In the genomic region with DNA sequence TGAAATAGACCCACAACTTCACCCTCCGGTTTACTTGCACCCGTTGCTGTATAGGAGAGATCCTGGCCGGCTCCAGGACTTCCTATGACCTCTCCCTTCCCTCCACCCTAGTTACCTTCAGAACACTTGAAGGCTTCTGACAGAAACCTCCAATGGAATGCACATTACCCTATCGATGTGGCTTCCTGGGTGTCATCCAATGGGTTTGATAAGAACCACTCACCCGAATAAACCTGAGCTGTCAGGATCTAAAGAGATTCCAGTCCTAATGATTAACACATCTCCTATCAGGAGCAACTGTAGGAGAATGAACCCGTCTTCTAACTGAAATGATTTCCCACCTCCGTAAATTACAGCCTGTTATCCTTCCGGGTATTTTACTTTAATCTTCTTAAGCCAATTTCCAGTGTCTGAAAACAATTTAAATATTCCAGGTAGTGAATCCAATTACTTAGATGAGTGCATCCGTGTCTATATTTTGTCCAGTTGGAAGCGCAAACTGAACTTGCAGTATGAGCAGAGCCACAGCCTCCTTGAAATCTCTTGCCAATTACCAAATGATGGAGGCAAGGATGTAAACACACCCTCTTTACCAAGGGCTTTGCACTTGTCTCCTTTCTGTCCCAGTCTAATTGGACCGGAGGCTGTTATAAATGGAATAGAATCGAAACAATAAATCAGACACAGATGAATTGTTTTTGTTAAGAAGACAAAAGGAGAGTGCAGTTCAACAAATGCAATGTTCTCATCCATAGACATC, we compare ENCODE assay signal across 8 mouse cellular contexts. TPM values are rescaled to one million over a fixed set of nuclear protein-coding genes. Genes with fewer than 3 reads are reported as not detected.
DNase-seq lines count a peak whose midpoint lies in the region; ATAC-seq and TF ChIP-seq lines count a peak whose summit lies in the region.

No protein-coding gene starts in this region.

- peaks cover 4% of the 10 kb centered on the region for H3K4me1 ChIP-seq in lung, adult 2 months (ENCODE audit: control insufficient read depth, insufficient read depth, low read length)
- peaks cover 8% of the 10 kb centered on the region for H3K4me1 ChIP-seq in heart, embryonic 15.5 days (replicated peaks)
- peaks cover 14% of the 10 kb centered on the region for H3K4me1 ChIP-seq in limb, embryonic 13.5 days

- peak overlapping the region; percentile 92 for H3K4me2 ChIP-seq in heart, embryonic 15.5 days
- H3K4me2 ChIP-seq in limb, embryonic 13.5 days (replicated peaks), result peak overlapping the region; percentile 95

- H3K27me3 ChIP-seq in heart, embryonic 15.5 days, result peaks cover 20% of the 10 kb centered on the region
- H3K27me3 ChIP-seq in limb, embryonic 13.5 days, result peaks cover 18% of the 10 kb centered on the region

- H3K36me3 ChIP-seq in heart, embryonic 15.5 days, result no peaks in the 10 kb centered on the region
- H3K36me3 ChIP-seq in limb, embryonic 13.5 days, result no peaks in the 10 kb centered on the region

- H3K27ac ChIP-seq in heart, embryonic 15.5 days, result no peak overlapping the region
- H3K27ac ChIP-seq in limb, embryonic 13.5 days, result no peak overlapping the region

- no peaks in the 10 kb centered on the region for H3K9me3 ChIP-seq in heart, embryonic 15.5 days (replicated peaks)
- H3K9me3 ChIP-seq in limb, embryonic 13.5 days, result no peaks in the 10 kb centered on the region

- TF ChIP-seq CTCF in lung, adult 2 months (IDR thresholded peaks at IDR 0.05; ENCODE audit: insufficient read depth, low read length), result no peak

- TF ChIP-seq POLR2A in lung, adult 2 months (IDR thresholded peaks at IDR 0.05; ENCODE audit: borderline replicate concordance, extremely low read depth, low read depth, low read length), result no peak

- 45% methylated on average over 12 of the region's 12 CpGs for WGBS in lung, adult 2 months
- 53% methylated on average over 12 of the region's 12 CpGs for WGBS in heart, embryonic 15.5 days
- WGBS in limb, embryonic 13.5 days, result 61% methylated on average over 12 of the region's 12 CpGs

- DNase-seq in lung, adult 2 months, result no peak
- no peak for DNase-seq in lung, postnatal 25 days (ENCODE audit: low spot score)
- DNase-seq in retina, postnatal 1 day, result peak; percentile 36
- DNase-seq in thymus, adult 18-20 months, result no peak
- no peak for DNase-seq in lung, postnatal 4 days
- no peak for DNase-seq in right cerebral cortex, adult 18-20 months

- no peak for ATAC-seq in heart, embryonic 15.5 days (replicated peaks; ENCODE audit: insufficient number of reproducible peaks, insufficient read depth, low FRiP score, low read depth)
- no peak for ATAC-seq in limb, embryonic 13.5 days (ENCODE audit: low FRiP score, low read depth)

- H3K4me3 ChIP-seq in lung, adult 2 months (replicated peaks; ENCODE audit: extremely low read depth, low read depth, low read length), result peak overlapping the region; percentile 72
- H3K4me3 ChIP-seq in heart, embryonic 15.5 days, result peak overlapping the region; percentile 74
- H3K4me3 ChIP-seq in limb, embryonic 13.5 days, result peak overlapping the region; percentile 78

- 0 out of 2 replicates have a peak overlapping the region, but pooled peaks have one; percentile 61 for H3K9ac ChIP-seq in heart, embryonic 15.5 days
- H3K9ac ChIP-seq in limb, embryonic 13.5 days, result no peak overlapping the region

RNA-seq across cellular contexts. Expression of a gene that starts 1.6 kb away (rescaled TPM):
- polyA plus RNA-seq in lung, adult 2 months (2012; rRNA removed), result 6.0 and 6.2 TPM in 2 replicates
- polyA plus RNA-seq in heart, embryonic 15.5 days (2015; fragmentation: Nextera tagmentation; extraction: Ambion mirVana), result 5.2 and 6.4 TPM in 2 replicates
- 13.2 and 15.5 TPM in 2 replicates for polyA plus RNA-seq in limb, embryonic 13.5 days (2015; fragmentation: Nextera tagmentation; extraction: Ambion mirVana)
